Mouse (Mus musculus) T-helper 1 cell (primary cell): ENCODE results near the gene Ankrd61.

Experiments
- in situ Hi-C: fragments of 300-600 bp; cut with MboI, MseI; formaldehyde crosslinking; loops from one replicate; pipeline ENCODE4 v1.15.1; 2025; ENCODE audit warnings: high pct_unique_total_duplicates

Ankrd61 gene

DNA sequence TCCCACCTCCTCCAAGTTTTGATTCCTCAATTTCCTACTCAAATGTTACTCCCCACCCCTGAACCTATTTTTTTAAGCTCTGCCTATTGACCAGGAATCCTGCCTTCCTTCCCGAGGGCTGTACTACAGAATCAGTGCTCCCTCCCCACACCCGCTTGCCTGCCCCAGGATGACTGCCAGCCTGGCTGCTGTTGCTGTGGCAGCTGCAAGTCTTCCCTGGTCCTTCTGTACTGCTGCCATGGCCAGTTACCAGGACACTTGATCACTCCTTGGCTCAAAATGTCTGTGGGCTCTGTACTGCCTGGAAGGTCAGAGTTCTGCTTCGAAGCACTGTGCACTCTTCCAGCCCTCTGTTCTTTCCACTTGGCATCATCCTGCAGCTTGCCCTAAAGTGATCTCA, 4.6 kb upstream of the Ankrd61 start:
- in situ Hi-C loops = loop anchor here (25.0 kb wide), 2 partner anchors 340 to 910 kb away; no protein-coding TSS in a partner anchor

DNA sequence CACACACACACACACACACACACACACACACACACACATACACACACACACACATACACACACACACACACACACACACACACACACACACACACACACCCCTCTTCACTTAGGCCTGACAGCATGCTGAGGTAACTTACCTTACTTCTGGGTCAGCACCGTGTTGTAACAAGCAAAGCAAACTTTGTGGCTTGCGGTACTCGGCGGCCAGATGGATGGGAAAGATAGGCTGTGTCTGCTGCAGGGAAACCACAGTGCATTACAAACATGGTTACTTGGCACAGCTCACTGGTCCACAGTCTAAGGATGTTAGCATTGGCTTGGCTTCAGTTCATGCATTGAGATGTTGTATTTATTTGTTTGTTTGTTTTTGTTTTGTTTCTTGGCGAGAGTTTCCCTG, 4.1 kb downstream of the Ankrd61 start:
- in situ Hi-C loops = no loop called here

DNA sequence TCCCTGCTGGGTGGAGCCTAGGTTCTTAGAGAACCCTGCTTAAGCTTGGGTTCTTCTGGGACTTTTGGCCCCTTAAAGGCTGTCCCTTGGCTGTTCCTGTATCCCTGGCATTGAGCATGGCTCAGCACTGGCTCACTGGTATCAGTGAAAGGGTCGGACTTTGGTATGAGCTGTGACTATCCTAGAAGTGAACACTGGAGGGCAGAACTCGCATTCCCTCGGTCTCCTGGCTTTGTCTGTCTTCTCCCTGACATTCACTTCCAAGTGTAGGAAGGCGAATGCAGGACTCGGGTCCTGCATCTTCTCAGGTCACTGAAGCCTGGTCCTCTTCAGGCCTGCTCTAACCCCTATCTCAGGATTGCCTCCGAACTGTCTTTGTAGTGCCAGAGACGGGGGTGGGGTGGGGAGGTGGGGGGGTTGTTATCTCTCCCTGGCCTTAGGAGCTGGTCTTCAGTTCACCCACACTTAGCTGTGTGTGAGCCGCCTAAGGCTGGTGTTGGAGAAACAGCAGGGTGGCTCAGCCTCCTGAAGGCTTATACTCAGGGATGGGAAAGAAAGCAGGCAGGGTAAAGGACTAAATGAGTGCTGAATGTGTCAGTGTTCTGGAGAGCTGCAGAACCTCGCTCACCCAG, 5.1 kb downstream of the Ankrd61 start:
- in situ Hi-C loops = no loop called here

DNA sequence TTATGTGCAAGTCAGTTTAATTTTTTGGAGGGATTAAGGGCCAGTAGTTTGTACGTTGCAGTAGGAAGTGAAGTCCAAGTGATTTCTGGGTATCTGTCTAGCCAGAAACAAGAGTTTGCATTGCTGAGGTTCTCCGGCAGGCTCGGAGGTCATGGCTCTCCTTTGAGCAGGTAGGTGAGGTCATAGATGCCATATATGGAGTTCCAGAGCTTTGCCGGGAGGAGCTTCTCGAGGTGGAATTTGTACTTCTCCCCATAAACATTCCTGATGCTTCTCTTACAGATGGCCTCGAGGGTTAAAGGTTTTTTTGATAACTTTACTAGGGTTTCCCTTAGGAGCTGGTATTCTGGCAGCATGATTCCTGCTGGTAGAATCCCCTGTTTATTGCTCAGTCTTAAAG, 6.7 kb downstream of the Ankrd61 start:
- in situ Hi-C loops = no loop called here

DNA sequence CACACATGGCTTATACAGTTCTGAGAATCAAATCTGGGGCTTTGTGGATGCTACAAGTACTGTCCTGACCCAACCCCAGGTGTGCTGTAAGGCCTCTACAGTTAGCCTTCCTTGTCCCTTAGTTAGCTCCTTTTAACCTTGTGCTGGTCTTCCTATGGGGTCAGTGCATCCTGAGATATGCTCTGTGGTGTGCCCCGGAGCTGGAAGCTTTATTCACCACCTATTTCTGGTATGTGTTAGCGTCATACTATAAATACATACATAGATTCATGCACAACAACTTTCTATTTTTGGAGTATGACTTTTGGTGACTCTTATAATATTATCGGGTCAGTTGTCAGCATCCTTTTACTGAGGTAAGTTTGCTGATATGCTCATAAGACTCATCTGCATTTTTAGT, 12.2 kb downstream of the Ankrd61 start:
- in situ Hi-C loops = loop anchor here (5.0 kb wide), 1 partner anchor 138 kb away; no protein-coding TSS in a partner anchor

DNA sequence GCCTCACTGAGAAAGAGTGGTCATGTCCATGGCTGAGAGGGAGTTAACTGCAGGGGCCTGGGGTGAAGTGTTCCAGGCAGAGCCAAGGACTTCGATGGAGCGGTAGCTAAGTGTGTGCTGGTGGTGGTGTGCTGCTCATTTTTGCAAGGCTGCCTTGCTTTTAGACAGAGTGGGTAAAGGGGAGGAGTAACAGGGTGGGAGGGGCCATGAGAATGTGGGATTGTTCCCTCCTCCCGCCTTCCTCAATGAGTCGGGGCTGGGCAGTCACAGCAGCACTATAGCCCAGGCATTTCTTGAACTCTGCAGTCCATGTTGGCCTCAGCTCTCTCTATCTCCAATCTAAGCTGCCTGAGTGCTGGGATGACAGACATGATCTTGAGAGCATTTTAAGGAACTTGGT, 22.9 kb downstream of the Ankrd61 start:
- in situ Hi-C loops = loop anchor here (5.0 to 10.0 kb wide), 3 partner anchors 57 to 520 kb away; partner anchors contain the start of genes Eif2ak1 and Grid2ip

DNA sequence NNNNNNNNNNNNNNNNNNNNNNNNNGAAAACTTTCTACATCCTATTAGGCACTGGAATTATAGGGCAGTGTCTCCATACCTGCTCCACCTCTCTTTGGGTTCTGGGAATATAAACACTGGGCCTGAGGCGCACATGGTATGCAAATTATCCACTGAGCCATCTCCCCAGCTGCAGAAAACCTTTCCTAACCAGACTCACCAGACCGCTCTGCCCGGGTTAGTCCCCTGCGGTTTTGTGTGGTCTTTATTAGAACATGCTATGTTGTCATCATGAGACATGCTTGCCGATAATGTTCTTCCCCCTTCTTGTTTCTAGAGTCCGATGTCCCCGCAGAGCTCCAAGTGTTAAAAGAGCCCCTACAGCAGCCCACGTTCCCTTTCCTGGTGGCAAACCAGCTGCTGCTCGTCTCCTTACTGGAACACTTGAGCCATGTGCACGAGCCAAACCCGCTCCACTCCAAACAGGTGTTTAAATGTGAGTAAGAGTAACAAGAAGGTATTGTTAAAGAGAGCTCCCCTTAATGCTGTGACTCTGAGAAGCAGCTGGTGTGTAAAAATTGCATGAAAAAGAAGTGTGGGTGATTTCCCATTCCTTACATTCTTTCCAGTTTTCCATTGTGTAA, 25.8 kb downstream of the Ankrd61 start:
- in situ Hi-C loops = loop anchor here (5.0 to 10.0 kb wide), 3 partner anchors 54 to 517 kb away; partner anchors contain the start of genes Eif2ak1 and Grid2ip
